Mouse (Mus musculus): ENCODE results near the gene Cep41.

The Cep41 gene

DNA sequence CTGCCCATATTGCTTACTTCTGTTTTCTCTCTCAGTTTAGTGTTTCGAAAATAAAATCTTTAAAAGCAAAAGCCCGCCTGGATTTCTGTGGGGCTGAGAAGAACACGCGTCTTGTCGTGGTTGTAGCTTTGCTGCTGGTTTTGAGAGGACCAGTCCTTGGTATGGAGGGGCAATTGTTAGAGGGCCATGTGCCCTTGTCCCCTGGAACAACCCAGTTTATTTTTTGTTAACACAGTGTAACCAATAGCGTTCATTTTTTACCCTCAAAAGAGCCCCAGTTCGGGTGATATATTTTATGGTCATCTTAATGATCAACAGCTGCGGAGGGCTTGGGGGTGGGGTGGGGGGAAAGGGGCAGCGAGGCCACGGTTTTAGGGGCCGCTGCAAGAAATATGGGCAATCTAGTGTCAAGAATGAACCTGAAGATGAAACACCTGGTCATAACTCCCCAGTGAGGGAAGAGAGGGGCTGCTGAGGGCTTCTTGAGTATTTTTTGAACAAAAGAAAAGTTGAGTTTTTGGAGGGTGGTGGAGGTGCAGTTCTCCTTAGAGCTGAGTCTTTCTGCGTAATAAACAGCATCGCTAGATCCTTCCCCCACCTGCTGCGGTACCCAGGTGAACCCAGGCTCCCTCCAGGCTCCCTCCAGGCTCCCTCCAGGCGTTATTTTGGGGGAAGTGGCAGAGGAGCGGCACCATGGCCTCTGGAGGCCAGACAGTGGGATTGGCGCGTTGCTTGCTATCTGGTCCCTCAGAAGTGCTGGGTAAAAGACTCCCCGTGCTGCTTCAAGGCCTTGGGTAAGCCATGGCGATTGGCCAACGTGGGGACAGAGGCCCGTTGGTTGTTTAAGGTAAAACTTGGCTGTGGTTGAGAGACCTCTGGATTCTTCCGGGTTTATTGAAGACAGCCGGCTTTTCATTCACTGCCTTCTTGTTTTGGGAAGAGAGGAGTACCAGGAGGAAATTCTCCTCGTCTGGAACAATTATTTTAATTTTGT, 17.1 kb upstream of the Cep41 start:
- DNase-seq (ENCODE audit: low spot score): no peak

GRCm38 (mm10) chr6:30709115-30709514, 15.6 kb upstream of the Cep41 start:
- DNase-seq (ENCODE audit: low spot score): no peak

DNA sequence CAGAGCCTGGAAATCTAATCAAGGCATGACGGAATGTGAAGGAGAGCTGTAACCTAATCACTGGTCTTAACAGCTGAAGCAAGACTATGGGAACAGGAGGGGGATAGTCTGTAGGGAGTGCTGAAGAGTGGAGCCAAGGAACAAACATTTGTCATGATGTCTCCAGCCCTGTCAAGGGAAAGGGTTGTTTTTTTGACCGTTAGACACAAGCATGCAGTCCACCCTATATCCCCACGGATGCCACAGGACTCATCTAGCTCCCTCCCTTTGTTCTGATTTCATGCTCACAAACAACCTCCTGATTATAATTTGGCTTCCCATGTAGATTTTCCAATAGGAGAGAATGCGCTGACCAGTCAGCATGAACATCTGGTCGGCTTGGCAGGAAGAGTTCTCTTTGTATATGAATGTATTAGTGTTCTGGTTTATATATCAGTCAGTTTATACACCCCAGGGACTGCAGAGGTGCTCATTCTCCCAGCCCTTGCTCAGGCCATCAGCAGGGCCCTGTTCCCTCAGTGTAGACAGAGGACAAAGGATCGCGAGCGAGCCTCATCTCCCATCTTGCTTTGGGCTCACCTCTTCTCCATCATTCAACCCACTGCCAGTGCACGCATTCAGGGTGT, 10.5 kb upstream of the Cep41 start:
- DNase-seq (ENCODE audit: low spot score): no peak

DNA sequence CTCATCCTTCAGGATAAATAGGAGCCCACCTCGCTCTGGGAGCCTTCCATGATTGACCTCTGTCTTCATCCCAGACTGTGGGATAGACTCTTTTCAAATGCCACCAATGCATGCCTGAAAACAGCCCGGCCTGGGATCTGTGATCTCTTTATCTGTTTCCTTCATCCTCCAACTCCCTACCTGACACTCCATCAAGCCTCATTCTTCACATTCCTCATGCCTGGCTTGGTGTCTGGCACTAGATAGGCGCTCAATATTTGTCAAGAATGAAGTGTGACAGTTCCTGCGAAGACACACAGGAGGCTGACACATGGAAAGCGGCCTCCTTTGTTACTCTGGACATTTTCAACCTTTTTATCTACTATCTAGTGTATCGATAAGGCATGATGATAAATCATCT, 9.9 kb upstream of the Cep41 start:
- DNase-seq (ENCODE audit: low spot score): no peak

DNA sequence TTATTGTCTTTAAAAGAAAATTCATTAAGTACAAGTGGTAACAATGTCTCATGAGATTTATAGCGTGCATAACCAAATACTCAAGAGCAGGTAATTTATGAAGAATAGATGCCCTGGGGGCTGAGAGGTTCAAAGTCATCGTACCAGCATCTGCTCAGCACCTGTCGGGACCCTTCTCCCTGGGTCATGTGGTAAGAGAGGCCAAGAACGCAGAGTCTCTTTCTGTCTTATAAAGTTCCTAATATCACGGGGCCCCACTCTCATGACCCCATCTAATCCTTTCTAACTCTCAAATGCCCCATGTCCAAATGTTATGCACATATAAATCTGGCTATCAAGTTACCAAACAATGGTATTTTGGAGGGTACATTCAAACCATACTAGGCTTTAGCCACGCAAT, 9.3 kb upstream of the Cep41 start:
- DNase-seq (ENCODE audit: low spot score): no peak

GRCm38 (mm10) chr6:30700182-30700581, 6.6 kb upstream of the Cep41 start:
- no peak for DNase-seq (ENCODE audit: low spot score)

GRCm38 (mm10) chr6:30698036-30698435, 4.5 kb upstream of the Cep41 start:
- no peak for DNase-seq (ENCODE audit: low spot score)

DNA sequence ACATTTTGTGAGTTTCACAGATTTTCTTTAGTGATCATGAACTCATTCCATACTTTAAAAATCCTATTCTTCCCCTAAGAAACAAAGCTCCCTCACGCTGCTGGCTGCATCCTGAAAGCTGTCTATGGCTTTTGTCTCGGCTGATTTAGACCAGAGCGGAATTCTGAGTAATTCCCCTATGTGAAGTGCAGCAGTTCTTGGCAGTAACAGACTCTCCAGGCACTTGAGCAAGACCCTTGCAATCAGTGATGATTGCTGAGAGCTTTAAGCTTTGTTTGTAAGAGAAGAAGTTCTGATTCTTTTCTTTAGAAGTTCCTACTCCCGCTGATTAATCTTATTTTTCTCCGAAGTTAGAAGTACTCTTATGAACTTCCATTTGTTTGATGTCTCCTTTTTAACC, 3.9 kb upstream of the Cep41 start:
- no peak for DNase-seq (ENCODE audit: low spot score)

GRCm38 (mm10) chr6:30695124-30695523, 1.6 kb upstream of the Cep41 start:
- no peak for DNase-seq (ENCODE audit: low spot score)

- no peak for DNase-seq (ENCODE audit: low spot score)
These were observed 660 bp upstream of the Cep41 start for GRCm38 (mm10) chr6:30694209-30694608.

GRCm38 (mm10) chr6:30692826-30693225, 723 bp downstream of the Cep41 start:
- no peak for DNase-seq (ENCODE audit: low spot score)

DNA sequence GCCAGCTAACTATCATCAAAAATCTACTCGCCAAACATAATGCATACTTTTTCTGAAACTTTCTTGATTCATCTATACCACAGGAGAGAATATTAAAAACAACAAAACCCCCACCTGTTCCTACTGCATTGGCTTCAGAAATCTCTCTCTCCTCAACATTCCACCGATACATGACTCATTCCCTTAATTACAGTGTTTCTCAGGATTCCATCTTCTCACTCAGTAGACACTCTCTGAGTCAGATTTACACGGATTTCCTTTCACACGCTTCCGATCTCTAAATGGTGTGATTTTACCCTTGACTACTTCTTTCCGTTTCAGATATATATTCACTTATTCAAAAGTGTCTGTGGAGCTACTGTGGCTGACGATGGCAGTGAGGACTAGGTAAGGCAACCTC, 6.4 kb downstream of the Cep41 start:
- no peak for DNase-seq (ENCODE audit: low spot score)

- no peak for DNase-seq (ENCODE audit: low spot score)
These were observed 9.0 kb downstream of the Cep41 start for GRCm38 (mm10) chr6:30684570-30684969.

- no peak for DNase-seq (ENCODE audit: low spot score)
These were observed 11.3 kb downstream of the Cep41 start for GRCm38 (mm10) chr6:30681935-30682900.

- no peak for DNase-seq (ENCODE audit: low spot score)
These were observed 13.1 kb downstream of the Cep41 start for GRCm38 (mm10) chr6:30680442-30680841.

- DNase-seq (ENCODE audit: low spot score): no peak
These were observed 14.0 kb downstream of the Cep41 start for GRCm38 (mm10) chr6:30679567-30679966.

GRCm38 (mm10) chr6:30678482-30678881, 15.1 kb downstream of the Cep41 start:
- DNase-seq (ENCODE audit: low spot score): no peak

GRCm38 (mm10) chr6:30677591-30677990, 16.0 kb downstream of the Cep41 start:
- no peak for DNase-seq (ENCODE audit: low spot score)

- no peak for DNase-seq (ENCODE audit: low spot score)
These were observed 17.0 kb downstream of the Cep41 start for GRCm38 (mm10) chr6:30676506-30676905.

DNA sequence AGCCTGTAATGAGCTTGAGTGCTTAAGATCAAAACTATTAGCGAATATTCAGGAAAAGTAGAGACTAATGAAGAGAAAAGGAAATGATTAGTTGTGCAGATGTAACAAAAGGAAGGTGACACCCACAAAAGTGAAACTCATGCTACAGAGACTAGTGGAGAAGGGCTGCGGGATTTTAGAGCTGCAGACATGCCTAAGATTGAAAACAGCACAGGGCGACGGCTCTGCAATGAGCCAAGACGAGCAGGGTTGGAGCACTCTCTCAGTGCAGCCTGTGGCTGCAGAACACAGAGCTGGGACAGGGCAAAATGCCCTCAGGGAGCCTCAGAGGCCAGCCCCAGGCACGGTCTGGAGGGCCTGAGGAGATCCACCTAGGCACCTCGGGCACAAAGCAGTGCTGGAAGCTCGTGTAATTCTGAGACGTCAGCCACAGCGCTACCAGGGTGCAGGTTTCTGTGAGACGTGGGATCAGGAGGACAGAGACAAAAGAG, 18.2 kb downstream of the Cep41 start:
- no peak for DNase-seq (ENCODE audit: low spot score)

GRCm38 (mm10) chr6:30674714-30675280, 18.8 kb downstream of the Cep41 start:
- DNase-seq (ENCODE audit: low spot score): no peak
